ENCODE assay signal across 17 mouse cellular contexts in genomic region chr15:11114631-11115197, GRCm38 (mm10). TPM values are rescaled to one million over a fixed set of nuclear protein-coding genes. Genes with fewer than 3 reads are reported as not detected.
DNase-seq lines count a peak whose midpoint lies in the region; ATAC-seq lines count a peak whose summit lies in the region.
"Had no signal": no experiment of that assay in that cellular context is flagged by ENCODE, and none has a peak within 500 bp of the region (broad histone marks: within the 10 kb centered on the region; RNA-seq: fewer than 3 reads in every experiment).

No protein-coding gene starts in this region.

- H3K4me1 ChIP-seq in kidney, embryonic 15.5 days: no peaks in the 10 kb centered on the region

- no peaks in the 10 kb centered on the region for H3K27me3 ChIP-seq in kidney, embryonic 15.5 days
- H3K27me3 ChIP-seq: forebrain, embryonic 12.5 days had no signal

- intact Hi-C loops in heart, postnatal 10 days (cut with DNase I): no loop called here

- no peak for ATAC-seq in kidney, embryonic 15.5 days (replicated peaks; ENCODE audit: low FRiP score)
- ATAC-seq: intestine, embryonic 16.5 days had no signal

- DNase-seq in heart, postnatal 10 days: peak; percentile 16 to 25
- no peak for DNase-seq in heart, adult 9 months (ENCODE audit: low spot score in 2 of 2)
- DNase-seq in kidney, postnatal 25 days: peak; percentile 7 to 50
- DNase-seq in Muller cell, postnatal 12 days (ENCODE audit: inconsistent ontology term): peak; percentile 52
- peak; percentile 19 for DNase-seq in embryo, embryonic 11 days
- DNase-seq in thymus, postnatal 10 days (ENCODE audit: low spot score in 2 of 2): no peak
- DNase-seq: cerebellum, adult 11 months; cerebellum, postnatal 25 days; liver; lung, adult 2 months; lung, postnatal 4 days; right cerebral cortex, postnatal 25 days; thymus, postnatal 36 days had no signal

- H3K9me3 ChIP-seq in kidney, embryonic 15.5 days (replicated peaks): no peaks in the 10 kb centered on the region
- H3K9me3 ChIP-seq: forebrain, embryonic 12.5 days had no signal

- no peaks in the 10 kb centered on the region for H3K36me3 ChIP-seq in kidney, embryonic 15.5 days
- H3K36me3 ChIP-seq: forebrain, embryonic 12.5 days had no signal

- no peak overlapping the region for H3K9ac ChIP-seq in kidney, embryonic 15.5 days
- H3K9ac ChIP-seq: forebrain, embryonic 12.5 days had no signal

- no peak overlapping the region for H3K4me3 ChIP-seq in kidney, embryonic 15.5 days (replicated peaks)
- H3K4me3 ChIP-seq: forebrain, embryonic 12.5 days had no signal

- no peak overlapping the region for H3K4me2 ChIP-seq in kidney, embryonic 15.5 days
- H3K4me2 ChIP-seq: forebrain, embryonic 12.5 days had no signal

- WGBS in kidney, embryonic 15.5 days: 58% methylated on average over 8 of the region's 8 CpGs

- H3K27ac ChIP-seq in kidney, embryonic 15.5 days: no peak overlapping the region
- H3K27ac ChIP-seq: forebrain, embryonic 12.5 days had no signal

RNA-seq across cellular contexts. Expression of gene Adamts12, which starts 50.1 kb away (rescaled TPM):
- 10 to 100 TPM; 23.2 to 24.0 TPM for total RNA-seq in heart, postnatal 10 days (2021)
- polyA plus RNA-seq in kidney, embryonic 15.5 days (2015; fragmentation: Nextera tagmentation; extraction: Ambion mirVana): 3.9 and 4.0 TPM in 2 replicates
- total RNA-seq: granulocyte monocyte progenitor cell, adult 5-6 weeks had no signal

Comparison
In these comparisons a context has a peak if more than half of its experiments do, and no peak if none do; other contexts are left out.
1. DNase-seq: peak in heart, postnatal 10 days (2 of 2), kidney, postnatal 25 days (2 of 2), Muller cell, postnatal 12 days (single experiment) and embryo, embryonic 11 days (single experiment); none in heart, adult 9 months (0 of 2) and thymus, postnatal 10 days (0 of 2).